Mouse (Mus musculus): ENCODE measurements at regions not wholly inside any gene's neighbourhood (a gene's known extent, or its start where the extent isn't known, plus 50 kb on each side); places are given as distances from the start of the nearest gene placed in this dataset.
"Not testable (repeated sequence)": the region's sequence is repeated elsewhere in the genome, so short reads cannot be mapped to it uniquely, and the experiment has no call there.

GRCm38 (mm10) chr1:80969927-80970326 lies 106.8 kb upstream of the Nyap2 start:
- H3K36me3 ChIP-seq (ENCODE audit: control insufficient read depth, insufficient read depth, low read length, poor library complexity, severe bottlenecking) = no peaks in the 10 kb centered on the region
- DNase-seq (ENCODE audit: low read depth, low spot score) = no peak

GRCm38 (mm10) chr1:80969194-80969593 lies 107.6 kb upstream of the Nyap2 start:
- no peak for DNase-seq (ENCODE audit: low read depth, low spot score)
- no peaks in the 10 kb centered on the region for H3K36me3 ChIP-seq (ENCODE audit: control insufficient read depth, insufficient read depth, low read length, poor library complexity, severe bottlenecking)
- no peaks in the 10 kb centered on the region for H3K27me3 ChIP-seq (ENCODE audit: control insufficient read depth, insufficient read depth, low read length, poor library complexity, severe bottlenecking)

More at GRCm38 (mm10) chr1:80969927-80970326, 106.8 kb upstream of the Nyap2 start:
- no peaks in the 10 kb centered on the region for H3K27me3 ChIP-seq (ENCODE audit: control insufficient read depth, insufficient read depth, low read length, poor library complexity, severe bottlenecking)

- DNase-seq (ENCODE audit: low read depth, low spot score) = no peak
- Histone ChIP-seq H3K36me3 (ENCODE audit: control insufficient read depth, insufficient read depth, low read length, poor library complexity, severe bottlenecking) (no peaks in the 10 kb centered on the region), H3K27me3 (ENCODE audit: control insufficient read depth, insufficient read depth, low read length, poor library complexity, severe bottlenecking) (no peaks in the 10 kb centered on the region)
Measured at GRCm38 (mm10) chr1:80965792-80966191, 111.0 kb upstream of the Nyap2 start.

- DNase-seq (ENCODE audit: low read depth, low spot score) = no peak
- Histone ChIP-seq H3K27me3 (ENCODE audit: control insufficient read depth, insufficient read depth, low read length, poor library complexity, severe bottlenecking) (no peaks in the 10 kb centered on the region), H3K36me3 (ENCODE audit: control insufficient read depth, insufficient read depth, low read length, poor library complexity, severe bottlenecking) (no peaks in the 10 kb centered on the region)
Measured at GRCm38 (mm10) chr1:80964376-80964775, 112.4 kb upstream of the Nyap2 start.

- DNase-seq (ENCODE audit: low read depth, low spot score) = no peak
- Histone ChIP-seq H3K36me3 (ENCODE audit: control insufficient read depth, insufficient read depth, low read length, poor library complexity, severe bottlenecking) (no peaks in the 10 kb centered on the region), H3K27me3 (ENCODE audit: control insufficient read depth, insufficient read depth, low read length, poor library complexity, severe bottlenecking) (no peaks in the 10 kb centered on the region)
Measured at GRCm38 (mm10) chr1:80963838-80964237, 112.9 kb upstream of the Nyap2 start.

- DNase-seq (ENCODE audit: low read depth, low spot score) = no peak
Measured at GRCm38 (mm10) chr1:80950406-80950805, 126.3 kb upstream of the Nyap2 start.

GRCm38 (mm10) chr1:80946049-80946448 lies 130.7 kb upstream of the Nyap2 start:
- H3K36me3 ChIP-seq (ENCODE audit: control insufficient read depth, insufficient read depth, low read length, poor library complexity, severe bottlenecking); H3K27me3 ChIP-seq (ENCODE audit: control insufficient read depth, insufficient read depth, low read length, poor library complexity, severe bottlenecking); DNase-seq (ENCODE audit: low read depth, low spot score): not testable (repeated sequence)

More at GRCm38 (mm10) chr1:80950406-80950805, 126.3 kb upstream of the Nyap2 start:
- H3K27me3 ChIP-seq (ENCODE audit: control insufficient read depth, insufficient read depth, low read length, poor library complexity, severe bottlenecking) = no peaks in the 10 kb centered on the region
- H3K36me3 ChIP-seq (ENCODE audit: control insufficient read depth, insufficient read depth, low read length, poor library complexity, severe bottlenecking) = no peaks in the 10 kb centered on the region

- DNase-seq (ENCODE audit: low read depth, low spot score) = no peak
- Histone ChIP-seq H3K36me3 (ENCODE audit: control insufficient read depth, insufficient read depth, low read length, poor library complexity, severe bottlenecking) (no peaks in the 10 kb centered on the region), H3K27me3 (ENCODE audit: control insufficient read depth, insufficient read depth, low read length, poor library complexity, severe bottlenecking) (no peaks in the 10 kb centered on the region)
Measured at GRCm38 (mm10) chr1:80939372-80939771, 137.4 kb upstream of the Nyap2 start.

- no peaks in the 10 kb centered on the region for H3K36me3 ChIP-seq (ENCODE audit: control insufficient read depth, insufficient read depth, low read length, poor library complexity, severe bottlenecking)
- no peak for DNase-seq (ENCODE audit: low read depth, low spot score)
- no peaks in the 10 kb centered on the region for H3K27me3 ChIP-seq (ENCODE audit: control insufficient read depth, insufficient read depth, low read length, poor library complexity, severe bottlenecking)
Measured at GRCm38 (mm10) chr1:80899281-80899680, 141.0 kb upstream of the Dock10 start.

- H3K27me3 ChIP-seq (ENCODE audit: control insufficient read depth, insufficient read depth, low read length, poor library complexity, severe bottlenecking) = no peaks in the 10 kb centered on the region
- no peaks in the 10 kb centered on the region for H3K36me3 ChIP-seq (ENCODE audit: control insufficient read depth, insufficient read depth, low read length, poor library complexity, severe bottlenecking)
- no peak for DNase-seq (ENCODE audit: low read depth, low spot score)
Measured at GRCm38 (mm10) chr1:80874140-80874849, 116.0 kb upstream of the Dock10 start.

GRCm38 (mm10) chr1:80873596-80873995 lies 115.3 kb upstream of the Dock10 start:
- DNase-seq (ENCODE audit: low read depth, low spot score) = no peak
- no peaks in the 10 kb centered on the region for H3K27me3 ChIP-seq (ENCODE audit: control insufficient read depth, insufficient read depth, low read length, poor library complexity, severe bottlenecking)
- H3K36me3 ChIP-seq (ENCODE audit: control insufficient read depth, insufficient read depth, low read length, poor library complexity, severe bottlenecking) = no peaks in the 10 kb centered on the region

- H3K27me3 ChIP-seq (ENCODE audit: control insufficient read depth, insufficient read depth, low read length, poor library complexity, severe bottlenecking) = no peaks in the 10 kb centered on the region
Measured at GRCm38 (mm10) chr1:80868805-80869204, 110.5 kb upstream of the Dock10 start.

GRCm38 (mm10) chr1:80856981-80857380 lies 98.7 kb upstream of the Dock10 start:
- Histone ChIP-seq H3K27me3 (ENCODE audit: control insufficient read depth, insufficient read depth, low read length, poor library complexity, severe bottlenecking) (no peaks in the 10 kb centered on the region), H3K36me3 (ENCODE audit: control insufficient read depth, insufficient read depth, low read length, poor library complexity, severe bottlenecking) (no peaks in the 10 kb centered on the region)
- DNase-seq (ENCODE audit: low read depth, low spot score) = no peak

More at GRCm38 (mm10) chr1:80868805-80869204, 110.5 kb upstream of the Dock10 start:
- no peaks in the 10 kb centered on the region for H3K36me3 ChIP-seq (ENCODE audit: control insufficient read depth, insufficient read depth, low read length, poor library complexity, severe bottlenecking)
- DNase-seq (ENCODE audit: low read depth, low spot score) = no peak

- no peak for DNase-seq (ENCODE audit: low read depth, low spot score)
Measured at GRCm38 (mm10) chr1:80854945-80855656, 96.8 kb upstream of the Dock10 start.

GRCm38 (mm10) chr1:80854289-80854701 lies 96.0 kb upstream of the Dock10 start:
- no peak for DNase-seq (ENCODE audit: low read depth, low spot score)
- H3K27me3 ChIP-seq (ENCODE audit: control insufficient read depth, insufficient read depth, low read length, poor library complexity, severe bottlenecking) = no peaks in the 10 kb centered on the region
- H3K36me3 ChIP-seq (ENCODE audit: control insufficient read depth, insufficient read depth, low read length, poor library complexity, severe bottlenecking) = no peaks in the 10 kb centered on the region

More at GRCm38 (mm10) chr1:80854945-80855656, 96.8 kb upstream of the Dock10 start:
- no peaks in the 10 kb centered on the region for H3K36me3 ChIP-seq (ENCODE audit: control insufficient read depth, insufficient read depth, low read length, poor library complexity, severe bottlenecking)
- H3K27me3 ChIP-seq (ENCODE audit: control insufficient read depth, insufficient read depth, low read length, poor library complexity, severe bottlenecking) = no peaks in the 10 kb centered on the region

Data from splenic B cell, adult 2 months (primary cell).